Mouse (Mus musculus) left cerebral cortex, postnatal 14 days (tissue): ENCODE data around the gene Erh. TPM values are rescaled to one million over a fixed set of nuclear protein-coding genes. Genes with fewer than 3 reads are reported as not detected.
A peak's percentile ranks its signal among the peaks of the same experiment; 100 is the strongest.

Experiments used
- DNase-seq, 2 experiments: peaks; one replicate each; pipeline ENCODE4 v3.0.0; 2021 to 2022; ENCODE audit warnings: low spot score in 2 of 2, mixed read lengths in 1 of 2
- intact Hi-C: fragments of 180-260 bp; cut with DNase I; formaldehyde crosslinking; loops from one replicate; pipeline ENCODE4 v1.15.1; 2025
- total RNA-seq, 2 experiments: library from RNA; stranded (reverse); gene quantifications; 2 replicates each; pipeline ENCODE4 v1.2.3; 2021

The Erh gene
- total RNA-seq, 2 experiments from 2014 or later, result 46.8 to 53.1 TPM

GRCm38 (mm10) chr12:80642725-80643692, 1.1 kb downstream of the Erh start:
- intact Hi-C loops, result no loop called here
- peak; percentile 52 to 54 for DNase-seq

- intact Hi-C loops, result no loop called here
- DNase-seq, result no peak
Observed at GRCm38 (mm10) chr12:80631790-80632189, 12.4 kb downstream of the Erh start.

GRCm38 (mm10) chr12:80620501-80620900, 23.6 kb downstream of the Erh start:
- no peak for DNase-seq

GRCm38 (mm10) chr12:80615371-80616257, 28.5 kb downstream of the Erh start:
- intact Hi-C loops, result no loop called here
- no peak for DNase-seq

More at GRCm38 (mm10) chr12:80620501-80620900, 23.6 kb downstream of the Erh start:
- intact Hi-C loops, result no loop called here

- no peak for DNase-seq
Observed at GRCm38 (mm10) chr12:80612113-80612791, 31.9 kb downstream of the Erh start.

GRCm38 (mm10) chr12:80609928-80610327, 34.2 kb downstream of the Erh start:
- intact Hi-C loops, result loop anchor here (5.0 kb wide), 1 partner anchor 113 kb away; no protein-coding TSS in a partner anchor
- DNase-seq, result no peak

More at GRCm38 (mm10) chr12:80612113-80612791, 31.9 kb downstream of the Erh start:
- intact Hi-C loops, result loop anchor here (5.0 kb wide), 1 partner anchor 115 kb away; no protein-coding TSS in a partner anchor

GRCm38 (mm10) chr12:80608576-80608975, 35.6 kb downstream of the Erh start:
- DNase-seq, result no peak
- intact Hi-C loops, result no loop called here

- peak; percentile 30 to 70 for DNase-seq
- intact Hi-C loops, result no loop called here
Observed at GRCm38 (mm10) chr12:80604218-80604617, 39.9 kb downstream of the Erh start.

- peak in 1 of 2 experiments; percentile 33 for DNase-seq
- intact Hi-C loops, result no loop called here
Observed at GRCm38 (mm10) chr12:80603566-80603965, 40.6 kb downstream of the Erh start.

- no peak for DNase-seq
- intact Hi-C loops, result no loop called here
Observed at GRCm38 (mm10) chr12:80602432-80602831, 41.7 kb downstream of the Erh start.

GRCm38 (mm10) chr12:80601597-80602269, 42.4 kb downstream of the Erh start:
- DNase-seq, result no peak
- intact Hi-C loops, result no loop called here

- intact Hi-C loops, result no loop called here
- DNase-seq, result peak; percentile 39 to 46
Observed at GRCm38 (mm10) chr12:80598756-80599155, 45.4 kb downstream of the Erh start.

GRCm38 (mm10) chr12:80598236-80598635, 45.9 kb downstream of the Erh start:
- intact Hi-C loops, result no loop called here
- DNase-seq, result no peak

GRCm38 (mm10) chr12:80595968-80596367, 48.2 kb downstream of the Erh start:
- intact Hi-C loops, result no loop called here
- no peak for DNase-seq

- intact Hi-C loops, result no loop called here
- DNase-seq, result no peak
Observed at GRCm38 (mm10) chr12:80595566-80595965, 48.6 kb downstream of the Erh start.

- DNase-seq, result no peak
Observed at GRCm38 (mm10) chr12:80594781-80595180, 49.4 kb downstream of the Erh start.

GRCm38 (mm10) chr12:80594141-80594540, 50.0 kb downstream of the Erh start:
- DNase-seq, result no peak
- intact Hi-C loops, result no loop called here

More at GRCm38 (mm10) chr12:80594781-80595180, 49.4 kb downstream of the Erh start:
- intact Hi-C loops, result no loop called here

- intact Hi-C loops, result loop anchor here (5.0 kb wide), 2 partner anchors 68 to 78 kb away; partner anchors contain the start of gene Galnt16
- DNase-seq, result peak in 1 of 2 experiments; percentile 46
Observed at GRCm38 (mm10) chr12:80584973-80585372, 59.2 kb downstream of the Erh start.
